Comparison of ENCODE assay signal across 9 mouse cellular contexts in the genomic region with DNA sequence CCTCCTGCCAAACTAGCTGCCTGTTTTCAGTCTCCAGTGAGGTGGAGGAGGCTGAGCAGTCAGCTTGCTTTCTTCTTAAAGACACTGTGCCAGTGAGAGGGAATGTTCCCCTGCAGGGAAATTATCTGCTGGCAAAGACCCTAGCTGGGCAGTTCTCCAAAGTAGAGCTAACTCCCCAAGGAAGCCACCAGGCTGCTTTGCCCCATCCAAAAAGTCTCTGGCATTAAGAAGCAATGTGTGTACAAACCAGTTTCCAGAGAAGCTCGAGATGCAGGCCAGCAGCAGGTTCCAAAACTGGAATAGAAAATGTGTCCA.
DNase-seq lines count a peak whose midpoint lies in the region; ATAC-seq lines count a peak whose summit lies in the region.
"Had no signal": no experiment of that assay in that cellular context is flagged by ENCODE, and none has a peak within 500 bp of the region (broad histone marks: within the 10 kb centered on the region; RNA-seq: fewer than 3 reads in every experiment).

No protein-coding gene starts in this region.

- peak; percentile 82 for ATAC-seq in hindbrain, embryonic 13.5 days (ENCODE audit: low FRiP score)
- ATAC-seq in neural tube, embryonic 15.5 days (ENCODE audit: low FRiP score), result peak; percentile 79; the same call in 1 of the 2 replicates

- no peaks in the 10 kb centered on the region for H3K4me1 ChIP-seq in hindbrain, embryonic 13.5 days (replicated peaks)
- peaks cover 8% of the 10 kb centered on the region; the same call in 1 of the 2 replicates for H3K4me1 ChIP-seq in hindbrain, embryonic 10.5 days (replicated peaks)
- H3K4me1 ChIP-seq in neural tube, embryonic 15.5 days, result peaks cover 7% of the 10 kb centered on the region

- H3K9me3 ChIP-seq in hindbrain, embryonic 13.5 days, result no peaks in the 10 kb centered on the region
- H3K9me3 ChIP-seq in hindbrain, embryonic 10.5 days, result no peaks in the 10 kb centered on the region
- no peaks in the 10 kb centered on the region for H3K9me3 ChIP-seq in neural tube, embryonic 15.5 days (replicated peaks)

- H3K9ac ChIP-seq in hindbrain, embryonic 13.5 days, result no peak overlapping the region
- no peak overlapping the region for H3K9ac ChIP-seq in neural tube, embryonic 15.5 days (replicated peaks)

- no peak for DNase-seq in hindbrain, embryonic 10.5 days (ENCODE audit: low spot score)
- peak; percentile 75 for DNase-seq in cerebellum, adult 18-20 months
- peak; percentile 76 for DNase-seq in gastrocnemius, postnatal 14 days
- DNase-seq in layer of hippocampus, postnatal 14 days (ENCODE audit: low spot score in 2 of 2), result peak; percentile 75 to 91
- DNase-seq in embryo, embryonic 11 days, result no peak
- no peak for DNase-seq in thymus, postnatal 25 days

- no peak overlapping the region for H3K4me3 ChIP-seq in hindbrain, embryonic 13.5 days
- H3K4me3 ChIP-seq in hindbrain, embryonic 10.5 days, result no peak overlapping the region
- H3K4me3 ChIP-seq in neural tube, embryonic 15.5 days (replicated peaks), result no peak overlapping the region

- H3K36me3 ChIP-seq in hindbrain, embryonic 13.5 days, result no peaks in the 10 kb centered on the region
- H3K36me3 ChIP-seq in hindbrain, embryonic 10.5 days, result no peaks in the 10 kb centered on the region
- H3K36me3 ChIP-seq in neural tube, embryonic 15.5 days, result no peaks in the 10 kb centered on the region

- no peaks in the 10 kb centered on the region for H3K27me3 ChIP-seq in hindbrain, embryonic 13.5 days
- no peaks in the 10 kb centered on the region for H3K27me3 ChIP-seq in hindbrain, embryonic 10.5 days (ENCODE audit: insufficient read depth, poor library complexity, severe bottlenecking)
- no peaks in the 10 kb centered on the region for H3K27me3 ChIP-seq in neural tube, embryonic 15.5 days (replicated peaks)
- H3K27me3 ChIP-seq: CH12.LX had no signal

- H3K4me2 ChIP-seq in hindbrain, embryonic 13.5 days, result no peak overlapping the region
- H3K4me2 ChIP-seq in neural tube, embryonic 15.5 days, result no peak overlapping the region

- 68% methylated on average over 1 of the region's 1 CpGs for WGBS in hindbrain, embryonic 13.5 days
- WGBS in hindbrain, embryonic 10.5 days, result 65% methylated on average over 1 of the region's 1 CpGs
- WGBS in neural tube, embryonic 15.5 days, result 45% methylated on average over 1 of the region's 1 CpGs

- intact Hi-C loops in gastrocnemius, postnatal 14 days (cut with DNase I; ENCODE audit: low total_unique reads), result no loop called here

- H3K27ac ChIP-seq in hindbrain, embryonic 13.5 days, result no peak overlapping the region
- H3K27ac ChIP-seq in hindbrain, embryonic 10.5 days, result no peak overlapping the region
- no peak overlapping the region for H3K27ac ChIP-seq in neural tube, embryonic 15.5 days (replicated peaks)

Comparison
In these comparisons a context has a peak if more than half of its experiments do, and no peak if none do; other contexts are left out.
1. DNase-seq: peak in cerebellum, adult 18-20 months (2 of 2), gastrocnemius, postnatal 14 days (single experiment) and layer of hippocampus, postnatal 14 days (2 of 2); none in hindbrain, embryonic 10.5 days (single experiment), embryo, embryonic 11 days (single experiment) and thymus, postnatal 25 days (single experiment).